In genomic region chr2:117263786-117264408, GRCm38 (mm10) we compare ENCODE assay signal across 8 mouse cellular contexts. TPM values are rescaled to one million over a fixed set of nuclear protein-coding genes. Genes with fewer than 3 reads are reported as not detected.
DNase-seq lines count a peak whose midpoint lies in the region; ATAC-seq and TF ChIP-seq lines count a peak whose summit lies in the region.

No protein-coding gene starts in this region.

- 63% methylated on average over 11 of the region's 11 CpGs for WGBS in lung, embryonic 14.5 days

- no peak overlapping the region for H3K9ac ChIP-seq in lung, embryonic 14.5 days

- no peak overlapping the region for H3K4me3 ChIP-seq in lung, embryonic 14.5 days (ENCODE audit: low read depth, low read length)

- peak; percentile 94 for TF ChIP-seq CTCF in lung, embryonic 14.5 days (IDR thresholded peaks at IDR 0.05; ENCODE audit: low read depth)

- no peaks in the 10 kb centered on the region for H3K27me3 ChIP-seq in lung, embryonic 14.5 days (ENCODE audit: insufficient read depth, low read length)

- H3K27ac ChIP-seq in lung, embryonic 14.5 days (ENCODE audit: low read depth), result no peak overlapping the region

- H3K36me3 ChIP-seq in lung, embryonic 14.5 days (ENCODE audit: insufficient read depth), result peaks cover 57% of the 10 kb centered on the region

- H3K4me1 ChIP-seq in lung, embryonic 14.5 days (ENCODE audit: insufficient read depth), result no peaks in the 10 kb centered on the region

- peak; percentile 59 for DNase-seq in ES-CJ7 (ENCODE audit: low read depth, low spot score)
- DNase-seq in brain, adult 2 months (ENCODE audit: low read depth, low spot score), result peak; percentile 62
- DNase-seq in heart, postnatal 10 days, result peak; percentile 64 to 78
- peak; percentile 77 for DNase-seq in kidney, postnatal 4 days
- peak; percentile 72 for DNase-seq in lung, embryonic 14.5 days
- DNase-seq in ovary, postnatal 36 days (ENCODE audit: low spot score), result peak; percentile 63
- peak; percentile 60 to 79 for DNase-seq in thymus, postnatal 10 days (ENCODE audit: low spot score in 2 of 2)

- H3K4me2 ChIP-seq in lung, embryonic 14.5 days, result no peak overlapping the region

- intact Hi-C loops in heart, postnatal 10 days (cut with DNase I), result loop anchor here (1.0 kb wide), 1 partner anchor 175 kb away; no protein-coding TSS in a partner anchor

- ATAC-seq in erythroblast, adult 5-6 weeks (replicated peaks; ENCODE audit: low FRiP score, poor library complexity, severe bottlenecking), result peak; percentile 91
- peak; percentile 14; the same call in 1 of the 2 replicates for ATAC-seq in lung, embryonic 14.5 days (ENCODE audit: insufficient read depth)

- H3K9me3 ChIP-seq in lung, embryonic 14.5 days (ENCODE audit: low read depth, low read length), result no peaks in the 10 kb centered on the region

RNA-seq across cellular contexts. Expression of gene Fam98b, which starts 14.4 kb away (rescaled TPM):
- 11.5 and 16.3 TPM in 2 replicates for total RNA-seq in erythroblast, adult 5-6 weeks (2015; ENCODE audit: low replicate concordance)
- total RNA-seq in erythroblast, adult 5-6 weeks (2017; ENCODE audit: low replicate concordance), result 0.28 and 4.1 TPM in 2 replicates
- 10 to 100 TPM; 25.8 to 28.3 TPM for total RNA-seq in heart, postnatal 10 days (2021)
- polyA plus RNA-seq in lung, embryonic 14.5 days (2014; fragmentation: Nextera tagmentation; extraction: Ambion mirVana), result 8.4 and 8.5 TPM in 2 replicates
